7 mouse cellular contexts compared by ENCODE assay signal in genomic region chr15:83349954-83350711, GRCm38 (mm10). TPM values are rescaled to one million over a fixed set of nuclear protein-coding genes. Genes with fewer than 3 reads are reported as not detected.
DNase-seq lines count a peak whose midpoint lies in the region; ATAC-seq and TF ChIP-seq lines count a peak whose summit lies in the region.

Gene Arfgap3 (minus strand): TSS chr15:83350247.

- no peaks in the 10 kb centered on the region for H3K27me3 ChIP-seq in intestine, postnatal 0 days (replicated peaks; ENCODE audit: control insufficient read depth, insufficient read depth, low read length)
- 0 out of 2 replicates have a peak, but pooled peaks cover 4% of the 10 kb centered on the region for H3K27me3 ChIP-seq in midbrain, embryonic 12.5 days
- H3K27me3 ChIP-seq in small intestine, adult 2 months (ENCODE audit: control insufficient read depth, insufficient read depth, low read length), result no peaks in the 10 kb centered on the region

- TF ChIP-seq POLR2A in small intestine, adult 2 months (IDR thresholded peaks at IDR 0.05; ENCODE audit: low read depth, low read length), result peak; percentile 71

- TF ChIP-seq CTCF in intestine, postnatal 0 days (IDR thresholded peaks at IDR 0.05; ENCODE audit: low read depth), result no peak; the same call in 1 of the 2 replicates
- no peak for TF ChIP-seq CTCF in small intestine, adult 2 months (IDR thresholded peaks at IDR 0.05; ENCODE audit: extremely low read depth, insufficient read length, insufficient replicate concordance, low read depth, low read length)

- peak within 1 kb of the TSS; percentile 96 for H3K27ac ChIP-seq in intestine, postnatal 0 days (ENCODE audit: low read depth, low read length)
- H3K27ac ChIP-seq in midbrain, embryonic 12.5 days (replicated peaks), result peak within 1 kb of the TSS; percentile 20; the same call in 1 of the 2 replicates
- peak within 1 kb of the TSS; percentile 95 for H3K27ac ChIP-seq in small intestine, adult 2 months (ENCODE audit: insufficient read depth, low read depth, low read length)

- H3K4me1 ChIP-seq in intestine, postnatal 0 days (replicated peaks; ENCODE audit: control insufficient read depth, insufficient read depth, low read length), result peaks cover 2% of the 10 kb centered on the region; the same call in 1 of the 2 replicates
- H3K4me1 ChIP-seq in midbrain, embryonic 12.5 days, result peaks cover 15% of the 10 kb centered on the region
- peaks cover 13% of the 10 kb centered on the region for H3K4me1 ChIP-seq in small intestine, adult 2 months (ENCODE audit: control insufficient read depth, insufficient read depth, insufficient read length, low read length)

- H3K4me2 ChIP-seq in intestine, postnatal 0 days (replicated peaks; ENCODE audit: low read depth), result peak within 1 kb of the TSS; percentile 81
- peak within 1 kb of the TSS; percentile 90 for H3K4me2 ChIP-seq in midbrain, embryonic 12.5 days (replicated peaks)

- H3K9ac ChIP-seq in intestine, postnatal 0 days (ENCODE audit: low read depth, low read length), result peak within 1 kb of the TSS; percentile 92
- peak within 1 kb of the TSS; percentile 86 for H3K9ac ChIP-seq in midbrain, embryonic 12.5 days (replicated peaks)

- ATAC-seq in intestine, postnatal 0 days, result peak; percentile 75
- peak; percentile 91 for ATAC-seq in midbrain, embryonic 12.5 days (ENCODE audit: low FRiP score, low read depth)

- peak within 1 kb of the TSS; percentile 89 for H3K4me3 ChIP-seq in intestine, postnatal 0 days (ENCODE audit: low read depth, low read length)
- peak within 1 kb of the TSS; percentile 75 for H3K4me3 ChIP-seq in midbrain, embryonic 12.5 days
- H3K4me3 ChIP-seq in small intestine, adult 2 months (ENCODE audit: low read depth, low read length), result peak within 1 kb of the TSS; percentile 82

- peak; percentile 88 for DNase-seq in adrenal gland, adult 8-10 months
- peak; percentile 94 for DNase-seq in embryo, embryonic 9.5 days (ENCODE audit: extremely low spot score)
- no peak for DNase-seq in gonadal fat pad, adult 2 months (ENCODE audit: low read depth)
- peak; percentile 97 for DNase-seq in left cerebral cortex, postnatal 4 days

- intact Hi-C loops in left cerebral cortex, postnatal 4 days (cut with DNase I), result no loop called here

- H3K9me3 ChIP-seq in intestine, postnatal 0 days (ENCODE audit: control insufficient read depth), result no peaks in the 10 kb centered on the region
- no peaks in the 10 kb centered on the region for H3K9me3 ChIP-seq in midbrain, embryonic 12.5 days

- peaks cover 4% of the 10 kb centered on the region; the same call in 1 of the 2 replicates for H3K36me3 ChIP-seq in intestine, postnatal 0 days (ENCODE audit: control insufficient read depth, insufficient read depth)
- no peaks in the 10 kb centered on the region for H3K36me3 ChIP-seq in midbrain, embryonic 12.5 days
- H3K36me3 ChIP-seq in small intestine, adult 2 months (ENCODE audit: control insufficient read depth, insufficient read depth, low read length), result peaks cover 9% of the 10 kb centered on the region

- under 1% methylated on average over 60 of the region's 60 CpGs for WGBS in intestine, postnatal 0 days
- WGBS in midbrain, embryonic 12.5 days, result under 1% methylated on average over 60 of the region's 60 CpGs
- under 1% methylated on average over 60 of the region's 60 CpGs for WGBS in small intestine, adult 2 months

RNA-seq across cellular contexts. Expression of gene Arfgap3, which starts in this region (rescaled TPM):
- total RNA-seq in adrenal gland, adult 8-10 months (2022), result 10 to 100 TPM; 28.9 to 47.7 (median 40.1) TPM
- 53.5 and 66.1 TPM in 2 replicates for polyA plus RNA-seq in gonadal fat pad, adult 2 months (2012; rRNA removed)
- polyA plus RNA-seq in intestine, postnatal 0 days (2015; fragmentation: Nextera tagmentation; extraction: Ambion mirVana), result 119 and 124 TPM in 2 replicates
- total RNA-seq in left cerebral cortex, postnatal 4 days (2021), result 10 to 100 TPM; 27.9 to 30.2 TPM
- 38.8 and 40.0 TPM in 2 replicates for polyA plus RNA-seq in midbrain, embryonic 12.5 days (2016; fragmentation: Nextera tagmentation; extraction: Ambion mirVana)
- 39.6 and 88.2 TPM in 2 replicates for polyA plus RNA-seq in small intestine, adult 2 months (2012; rRNA removed)

Comparison
In these comparisons a context has a peak if more than half of its experiments do, and no peak if none do; other contexts are left out.
1. H3K27ac ChIP-seq: peak in every context shown above with its lines; median percentile 96 in intestine, postnatal 0 days; 95 in small intestine, adult 2 months; 20 in midbrain, embryonic 12.5 days.